Mouse (Mus musculus) B cell, adult 2 months (primary cell): ENCODE measurements around the gene Med17.

Experiments
- DNase-seq, 2 experiments: peaks; one replicate each; pipeline ENCODE4 v3.0.0; 2022

The Med17 gene

DNA sequence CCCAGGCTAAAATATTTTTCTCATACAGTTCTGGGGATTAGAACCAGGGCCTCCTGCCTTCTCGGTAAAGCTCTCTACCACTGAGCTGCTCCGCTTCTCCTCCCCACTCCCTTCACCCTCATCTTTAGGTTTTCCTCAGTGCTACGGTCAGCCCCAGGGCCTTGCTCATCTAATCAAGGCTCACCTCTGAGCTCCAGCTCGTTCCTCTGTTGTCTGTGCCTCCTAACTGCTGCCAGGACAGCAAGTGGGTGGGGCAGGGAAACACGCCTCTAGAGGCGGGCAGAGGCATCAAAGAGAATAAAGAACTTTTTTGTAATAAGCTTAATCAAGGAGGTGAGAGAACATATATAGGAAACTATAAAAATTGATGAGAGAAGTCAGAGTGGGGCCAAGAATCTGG, 8.1 kb upstream of the Med17 start:
- no peak for DNase-seq

GRCm38 (mm10) chr9:15285443-15285842, 5.7 kb upstream of the Med17 start:
- peak; percentile 35 for DNase-seq

DNA sequence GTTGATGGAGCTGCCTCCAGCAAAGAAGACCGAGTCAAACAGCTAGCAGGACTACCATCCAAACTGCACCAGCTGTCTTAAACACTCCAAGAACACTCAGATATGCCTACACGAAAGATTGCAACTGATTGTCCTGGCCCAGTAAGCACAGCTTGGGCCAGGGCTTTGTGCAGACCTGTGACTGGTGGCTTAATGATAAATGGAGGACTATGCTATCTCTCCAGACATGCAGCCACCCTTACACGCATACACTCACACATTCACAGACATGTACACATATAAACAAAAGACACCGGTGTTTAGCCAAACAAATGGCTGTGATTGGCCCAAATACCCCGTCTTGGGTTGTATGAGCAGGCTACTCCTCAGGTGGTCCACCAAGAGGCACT, 754 bp upstream of the Med17 start:
- DNase-seq: no peak

DNA sequence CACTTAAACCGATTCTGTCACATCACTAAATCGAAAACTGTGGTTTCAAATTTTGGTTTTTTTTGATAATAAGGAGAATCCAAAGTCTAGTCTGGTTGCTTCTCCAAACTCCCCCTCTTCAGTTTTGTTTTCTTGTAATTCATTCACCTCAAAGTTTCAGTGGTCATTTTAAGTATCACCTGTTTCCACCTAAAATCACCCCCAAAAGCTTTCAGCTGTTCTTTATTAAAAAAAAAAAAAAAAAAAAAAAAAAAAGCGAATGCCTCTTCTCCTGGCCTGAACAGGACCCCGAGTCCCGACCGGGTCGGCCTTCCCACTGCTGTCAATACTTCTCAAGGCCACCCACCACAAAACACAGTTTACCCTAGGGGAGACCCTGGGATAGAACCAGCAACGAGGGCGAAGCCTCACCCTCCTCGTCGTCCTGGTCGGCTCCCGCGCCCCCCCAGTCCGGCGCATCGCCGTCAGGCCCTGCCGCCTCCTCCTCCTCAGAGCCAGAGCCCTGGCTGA, 537 bp downstream of the Med17 start:
- DNase-seq: no peak

DNA sequence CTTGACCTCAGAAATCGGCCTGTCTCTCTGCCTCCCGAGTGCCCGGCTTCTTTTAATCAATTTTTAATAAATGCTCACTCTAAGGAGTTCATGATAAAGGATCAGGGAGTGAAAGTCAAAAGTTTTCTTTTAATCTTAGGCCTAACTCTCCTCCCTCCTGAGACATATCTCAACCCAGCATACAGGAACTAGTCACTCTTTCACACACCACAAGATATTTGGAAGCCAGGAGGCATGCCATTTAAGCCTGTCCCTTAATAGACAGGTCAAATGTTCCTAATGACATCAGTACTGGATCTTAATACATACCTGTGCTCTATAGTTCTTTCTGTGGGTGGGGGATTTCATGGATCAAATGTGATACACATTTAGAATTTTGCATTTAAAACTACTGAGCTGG, 1.4 kb downstream of the Med17 start:
- no peak for DNase-seq

- DNase-seq: no peak
Observed at GRCm38 (mm10) chr9:15276855-15277254, 2.9 kb downstream of the Med17 start.

DNA sequence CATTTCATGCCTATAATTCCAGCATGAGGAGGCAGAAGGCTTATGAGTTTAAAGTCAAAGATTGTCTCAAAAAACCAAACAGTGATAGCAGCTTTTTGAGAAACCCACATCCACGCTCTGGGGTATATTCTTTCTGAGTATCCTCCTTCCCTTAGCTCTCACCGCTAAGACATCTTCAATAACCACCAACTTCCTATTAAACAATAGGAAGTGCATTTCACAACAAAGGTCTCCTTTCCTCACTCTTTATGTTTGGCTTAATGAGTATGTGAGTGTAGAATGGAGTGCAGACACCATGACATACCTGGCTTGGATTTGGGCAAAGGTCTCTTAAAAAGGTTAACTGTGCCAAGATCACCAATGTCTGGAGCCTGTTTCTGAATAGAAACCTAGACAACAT, 5.8 kb downstream of the Med17 start:
- no peak for DNase-seq

DNA sequence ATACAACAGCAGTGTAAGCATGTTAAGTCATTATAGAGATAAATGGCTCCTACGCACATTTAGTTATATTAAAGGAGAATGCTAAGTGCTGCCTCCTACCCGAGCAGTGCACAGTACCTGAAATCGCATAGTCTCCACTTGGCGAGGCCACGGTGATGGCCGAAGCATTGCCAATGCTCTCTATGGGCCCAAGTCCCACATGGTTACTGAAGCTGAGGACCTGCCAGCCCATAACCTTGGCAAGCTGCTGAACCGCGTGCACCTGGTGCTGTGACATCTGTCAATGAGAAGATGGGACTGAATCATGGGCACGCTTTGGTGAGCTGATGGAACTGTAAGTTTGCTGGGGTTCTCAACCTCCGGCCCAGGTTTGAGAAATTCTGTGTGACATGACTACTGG, 16.2 kb downstream of the Med17 start:
- no peak for DNase-seq

DNA sequence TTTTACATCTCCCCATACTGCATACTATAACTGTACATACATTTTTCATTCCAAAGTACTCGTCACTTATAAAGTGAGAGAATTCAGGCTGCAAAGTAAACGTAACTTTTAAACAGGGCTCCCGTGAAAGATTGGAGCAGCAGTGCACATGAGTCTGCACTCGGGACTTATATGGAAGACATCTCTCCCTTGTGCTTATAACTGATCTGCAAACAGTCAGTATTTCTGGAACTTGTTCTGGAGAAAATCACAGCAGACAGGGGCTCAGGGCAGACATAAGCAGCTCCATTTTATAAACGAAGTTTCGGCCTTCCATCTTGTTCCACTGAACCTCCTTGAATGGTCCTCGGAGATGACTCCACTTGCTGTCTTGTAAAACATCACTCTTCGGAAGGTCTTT, 17.8 kb downstream of the Med17 start:
- DNase-seq: no peak

DNA sequence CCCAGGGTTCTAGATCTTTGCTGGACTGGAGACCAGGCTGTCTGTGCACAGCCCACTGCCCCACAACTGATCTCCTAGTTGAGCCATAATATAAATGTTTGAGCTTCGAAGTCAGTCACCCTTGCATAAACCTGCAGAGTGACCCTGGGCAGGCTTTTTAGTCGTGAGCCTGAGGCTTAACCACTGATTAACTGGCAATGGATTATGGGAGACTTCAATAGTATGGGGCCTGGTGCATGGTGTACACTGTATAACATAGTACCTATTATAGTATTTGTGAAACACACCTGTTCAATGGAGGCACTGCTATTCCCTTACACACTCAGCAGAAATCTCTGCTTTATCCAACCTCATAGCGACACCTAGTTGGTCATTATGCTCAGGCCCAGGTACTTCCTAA, 23.5 kb downstream of the Med17 start:
- no peak for DNase-seq

GRCm38 (mm10) chr9:15254501-15254900, 25.2 kb downstream of the Med17 start:
- no peak for DNase-seq

DNA sequence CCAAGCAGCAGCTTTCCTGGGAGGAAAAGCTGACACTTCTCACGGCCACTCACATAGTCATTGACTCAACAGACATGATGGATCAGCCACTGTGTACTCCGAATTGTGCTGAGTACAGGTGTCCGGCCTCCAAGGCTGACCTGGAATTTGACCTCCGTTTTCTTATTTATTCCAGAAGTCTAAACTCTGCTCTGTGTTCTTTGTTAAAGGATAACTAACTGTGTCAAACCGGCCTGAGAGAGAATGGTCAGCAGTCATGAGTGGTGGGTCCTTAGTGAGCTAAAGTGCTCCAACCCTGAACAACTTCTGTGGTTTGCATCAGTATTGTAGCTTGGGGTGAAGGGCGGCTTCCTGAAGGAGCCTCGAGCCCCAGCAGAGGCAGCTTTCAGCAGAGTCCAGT, 27.5 kb downstream of the Med17 start:
- no peak for DNase-seq

DNA sequence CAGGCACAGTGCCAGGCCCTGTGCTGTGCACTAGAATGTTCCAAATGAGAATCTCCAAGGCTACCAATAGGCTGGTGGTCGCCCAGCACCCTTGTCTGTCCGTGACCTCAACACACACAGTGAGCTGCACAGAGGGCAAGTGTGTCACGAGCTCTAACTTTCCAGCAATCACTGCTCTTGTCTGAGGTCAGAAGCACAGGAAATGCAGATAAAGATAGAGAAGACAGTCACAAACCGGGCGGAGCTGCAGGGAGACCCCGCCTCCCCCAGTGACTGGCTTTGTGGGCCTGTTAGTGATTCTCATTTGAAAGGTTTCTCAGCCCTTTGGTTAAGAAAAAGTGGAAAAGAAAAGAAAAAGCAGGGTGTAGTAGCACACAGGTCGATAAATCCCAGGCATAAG, 29.4 kb downstream of the Med17 start:
- DNase-seq: no peak

- no peak for DNase-seq
Observed at GRCm38 (mm10) chr9:15245319-15246075, 34.2 kb downstream of the Med17 start.

DNA sequence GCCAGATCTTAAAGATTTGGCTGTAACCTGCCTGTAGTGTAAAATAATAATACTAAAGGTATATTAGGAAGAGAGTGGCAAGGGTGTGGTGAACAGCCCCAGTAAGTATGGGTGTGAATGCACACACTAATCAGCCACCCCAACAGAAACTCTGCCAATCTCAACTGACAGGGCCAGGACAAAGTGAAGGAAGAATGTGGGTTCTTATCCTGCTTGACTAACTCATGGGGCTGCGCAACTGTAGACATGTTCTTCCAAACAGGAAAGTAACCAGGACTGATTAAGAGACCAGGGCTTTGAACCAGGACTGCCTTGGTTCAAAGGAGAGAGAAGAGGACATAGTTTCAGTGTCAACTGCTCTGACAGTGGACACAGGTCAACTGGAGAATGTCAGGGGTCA, 37.6 kb downstream of the Med17 start:
- no peak for DNase-seq

DNA sequence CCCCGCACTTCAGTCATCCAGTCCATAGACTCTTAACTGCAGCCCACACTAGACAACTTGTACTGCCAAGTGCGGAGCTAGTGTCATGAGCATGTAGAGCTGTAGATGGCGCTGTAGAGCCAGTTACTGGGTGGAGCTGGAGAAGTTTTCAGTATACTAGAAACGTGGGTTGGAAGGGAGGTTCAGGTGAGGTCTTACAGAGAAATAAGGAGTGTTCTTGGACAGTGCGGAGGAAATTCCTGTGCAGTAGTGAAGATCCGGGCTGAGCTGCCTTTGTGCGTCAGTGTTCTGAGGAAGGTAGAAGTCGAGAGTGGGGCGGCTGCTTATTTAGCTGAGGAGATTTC, 38.2 kb downstream of the Med17 start:
- peak; percentile 19 to 30 for DNase-seq

- no peak for DNase-seq
Observed at GRCm38 (mm10) chr9:15240863-15241595, 38.7 kb downstream of the Med17 start.

DNA sequence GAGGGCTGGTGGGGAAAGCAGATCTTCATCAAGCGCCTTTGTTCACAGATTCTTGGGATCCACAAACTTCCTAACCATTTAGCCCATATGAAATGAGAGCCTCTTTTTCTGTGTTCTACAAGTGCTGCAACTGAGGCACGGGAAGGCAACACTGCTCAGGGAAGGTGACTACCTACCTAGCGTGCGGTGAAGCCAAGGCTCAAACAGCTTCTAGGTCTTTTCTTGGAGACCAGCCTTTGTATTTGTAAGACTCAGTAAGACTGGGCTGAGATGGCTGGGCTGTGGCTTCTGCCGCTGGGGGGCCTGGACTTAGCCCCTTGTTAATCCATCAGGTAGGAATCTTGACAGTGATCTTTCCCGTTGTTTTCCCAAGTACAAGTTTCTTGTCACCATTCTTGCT, 39.7 kb downstream of the Med17 start:
- DNase-seq: no peak

- DNase-seq: no peak
Observed at GRCm38 (mm10) chr9:15239042-15239925, 40.4 kb downstream of the Med17 start, which contains the start of gene Vstm5. TSS of gene Vstm5 (plus strand) at chr9:15239045.

DNA sequence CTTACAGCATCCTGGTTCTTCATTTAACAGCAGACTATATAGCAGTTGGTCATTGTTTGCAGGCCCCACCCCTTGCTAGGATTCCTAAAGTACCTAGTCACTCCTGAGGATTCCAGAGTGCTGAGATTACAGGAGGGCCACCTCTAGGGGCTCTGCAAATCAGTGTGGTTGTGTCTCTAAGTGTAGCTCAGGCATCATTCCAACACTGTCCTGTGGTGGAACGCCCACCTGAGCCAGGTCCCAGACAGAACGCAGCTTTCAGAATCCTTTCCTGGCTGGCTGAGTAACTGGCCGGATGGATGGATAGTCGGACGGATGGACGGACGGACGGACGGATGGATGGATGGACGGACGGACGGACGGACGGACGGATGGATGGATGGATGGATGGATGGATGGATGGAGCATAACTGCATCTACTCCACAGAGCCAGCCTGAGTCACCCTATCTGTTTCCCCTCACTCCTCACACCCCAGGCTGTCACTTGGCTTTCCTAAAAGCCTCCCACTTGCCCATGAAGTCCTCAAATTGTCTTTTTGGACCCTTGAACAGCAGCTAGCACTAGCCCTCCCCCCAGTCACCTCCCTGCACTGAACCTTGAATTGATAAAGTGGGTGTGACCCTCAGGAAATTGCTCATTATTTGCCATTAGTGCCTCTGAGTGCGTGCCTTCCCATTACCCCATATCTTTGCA, 41.3 kb downstream of the Med17 start:
- DNase-seq: no peak

GRCm38 (mm10) chr9:15237516-15238296, 42.0 kb downstream of the Med17 start:
- no peak for DNase-seq

DNA sequence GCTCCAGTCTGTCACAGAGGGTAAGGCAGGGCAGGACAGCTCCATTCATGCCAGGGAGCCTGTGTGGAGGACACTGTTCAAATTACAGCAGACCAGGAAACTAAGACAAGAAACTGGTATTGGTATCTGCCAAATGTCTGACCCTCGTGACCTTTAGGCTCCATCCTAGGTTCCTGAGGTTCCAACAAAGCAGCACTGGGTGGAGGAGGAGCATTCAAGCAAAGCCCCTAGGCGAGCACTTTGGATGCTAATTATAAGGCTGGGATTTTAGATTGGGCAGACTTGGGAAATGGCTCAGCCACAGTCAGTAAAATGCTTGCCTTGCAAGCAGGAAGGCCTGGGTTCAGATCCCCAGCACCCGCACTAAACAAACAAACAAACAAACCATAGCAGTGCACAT, 43.7 kb downstream of the Med17 start:
- DNase-seq: no peak
